Mouse (Mus musculus): ENCODE measurements around the gene Gm15737.

Gene Gm15737

GRCm38 (mm10) chr6:92869089-92869581 is at the start of gene Gm15737:
Gene Gm15737, plus strand, starts transcription at chr6:92869357.
- DNase-seq: no peak

- DNase-seq: no peak
Measured at GRCm38 (mm10) chr6:92821606-92822005, 47.6 kb upstream of the Gm15737 start.

GRCm38 (mm10) chr6:92822006-92822405 is 47.2 kb upstream of the Gm15737 start:
- no peak for DNase-seq

GRCm38 (mm10) chr6:92823991-92824390 is 45.2 kb upstream of the Gm15737 start:
- no peak for DNase-seq

DNA sequence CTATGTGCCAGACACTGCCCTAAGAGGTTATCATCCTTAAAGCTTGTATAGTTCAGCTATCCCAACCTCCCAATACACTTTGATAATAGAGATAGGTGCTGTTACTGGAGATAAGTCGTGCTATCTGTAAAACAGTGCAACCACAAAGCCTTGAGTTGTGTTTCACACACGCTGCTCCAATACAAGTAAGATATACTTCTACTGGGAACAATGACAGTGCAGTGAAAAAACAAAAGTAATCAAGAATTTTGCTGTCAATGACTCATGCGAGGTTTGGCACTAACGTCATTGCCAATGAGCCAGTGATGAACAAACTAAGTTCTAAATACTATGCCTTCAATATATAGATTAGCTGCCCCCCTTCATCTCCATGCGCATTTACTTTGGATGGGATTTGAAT is 42.6 kb upstream of the Gm15737 start:
- no peak for DNase-seq

- DNase-seq: no peak
Measured at GRCm38 (mm10) chr6:92827360-92827759, 41.8 kb upstream of the Gm15737 start.

GRCm38 (mm10) chr6:92829148-92829547 is 40.0 kb upstream of the Gm15737 start:
- DNase-seq: no peak

DNA sequence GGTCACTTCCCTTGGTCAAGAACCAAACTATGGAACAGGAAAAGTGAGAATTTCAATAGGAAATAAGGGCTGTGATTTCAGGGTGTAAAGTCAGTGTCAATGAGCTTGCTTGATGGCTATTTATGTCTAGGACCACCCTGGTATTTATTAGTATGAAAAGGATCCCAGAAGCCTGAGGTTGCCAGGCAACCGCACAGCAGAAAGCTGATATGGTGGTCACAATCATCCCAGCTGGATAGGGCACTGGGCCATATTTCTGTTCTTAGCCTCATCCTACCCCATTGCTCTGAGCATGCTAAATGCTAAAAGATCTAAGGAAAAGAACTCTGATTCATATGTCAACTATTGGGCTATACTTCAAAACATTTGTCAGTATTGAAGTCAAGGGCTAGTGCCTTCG is 38.1 kb upstream of the Gm15737 start:
- DNase-seq: no peak

- no peak for DNase-seq
Measured at GRCm38 (mm10) chr6:92842000-92842399, 27.2 kb upstream of the Gm15737 start.

DNA sequence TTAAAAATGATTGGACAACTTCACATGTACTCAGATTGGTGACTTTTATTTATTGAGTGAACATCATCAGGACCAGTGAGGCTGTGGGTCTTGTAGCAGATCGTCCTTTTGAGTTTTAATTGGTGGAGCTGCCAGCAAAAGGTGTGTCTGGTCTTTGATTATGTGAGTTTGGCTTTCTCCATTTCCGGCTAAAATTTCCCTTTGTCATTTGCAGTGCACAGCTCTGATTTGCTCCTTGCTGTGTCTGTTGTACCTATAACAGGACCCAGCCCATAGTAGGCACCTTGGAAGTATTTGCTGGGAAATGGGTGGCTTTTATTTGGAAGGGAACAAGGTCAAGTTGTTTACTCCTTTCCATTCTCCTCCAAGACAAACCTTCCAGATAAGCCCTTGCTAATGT is 25.7 kb upstream of the Gm15737 start:
- no peak for DNase-seq

DNA sequence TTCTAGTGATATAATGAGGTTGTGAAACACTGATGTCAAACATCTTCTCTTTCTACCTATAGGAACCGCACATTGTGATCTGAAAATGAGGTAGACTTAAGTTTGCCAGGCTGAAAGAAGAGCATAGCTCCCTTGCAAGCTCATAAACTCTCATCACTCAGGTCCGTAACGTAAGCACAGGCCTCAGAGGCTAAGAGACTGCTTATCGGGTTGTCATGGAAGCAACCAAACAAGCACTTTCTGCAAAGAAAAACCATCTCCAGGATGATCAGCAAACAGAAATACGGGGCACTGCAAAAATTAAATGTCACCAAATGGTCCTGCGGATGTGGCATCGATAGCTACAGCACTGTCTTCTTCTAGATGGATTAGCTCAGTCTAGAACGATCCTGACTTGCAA is 23.3 kb upstream of the Gm15737 start:
- DNase-seq: no peak

DNA sequence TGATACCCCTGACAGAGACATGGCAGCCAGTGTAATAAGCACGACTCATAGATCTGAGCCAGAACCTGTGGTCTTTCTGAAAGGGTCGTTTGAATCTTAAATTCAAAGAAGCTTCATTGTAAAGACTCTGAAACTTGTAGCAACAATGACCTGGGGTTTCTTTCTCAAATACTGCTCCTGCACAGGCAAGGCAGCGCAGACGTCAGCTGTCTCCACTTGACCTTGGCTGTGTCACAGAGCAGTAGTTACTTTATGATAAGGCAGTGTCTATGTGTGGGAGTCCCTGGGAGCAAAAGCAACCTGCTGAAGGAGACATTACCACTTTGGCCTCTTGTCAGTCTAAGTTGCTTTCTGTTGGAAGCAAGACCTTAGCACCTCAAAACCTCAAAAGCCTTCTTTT is 22.5 kb upstream of the Gm15737 start:
- no peak for DNase-seq

DNA sequence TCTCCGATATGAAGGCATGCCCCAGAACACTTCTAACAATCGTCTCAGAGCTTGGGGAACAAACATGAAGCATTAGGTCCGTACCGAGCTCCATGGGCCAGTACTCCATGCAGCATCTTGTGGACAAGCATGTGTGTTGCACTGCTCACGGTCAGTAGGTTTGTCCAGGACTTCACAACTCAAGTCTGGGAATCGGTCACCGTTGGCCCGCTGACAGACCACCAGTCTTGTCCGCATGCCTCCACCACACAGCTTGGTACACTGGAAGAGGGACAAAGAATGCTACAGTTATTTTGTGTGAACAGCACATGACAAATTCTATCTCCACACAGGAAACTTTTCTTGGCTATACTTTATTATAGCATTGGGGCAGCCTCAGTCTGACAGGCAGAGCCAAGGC is 19.9 kb upstream of the Gm15737 start:
- DNase-seq: no peak

GRCm38 (mm10) chr6:92850250-92850649 is 18.9 kb upstream of the Gm15737 start:
- DNase-seq: no peak

GRCm38 (mm10) chr6:92854873-92855272 is 14.3 kb upstream of the Gm15737 start:
- DNase-seq: no peak

GRCm38 (mm10) chr6:92857761-92858160 is 11.4 kb upstream of the Gm15737 start:
- DNase-seq: no peak

- no peak for DNase-seq
Measured at GRCm38 (mm10) chr6:92858721-92859510, 10.2 kb upstream of the Gm15737 start.

DNA sequence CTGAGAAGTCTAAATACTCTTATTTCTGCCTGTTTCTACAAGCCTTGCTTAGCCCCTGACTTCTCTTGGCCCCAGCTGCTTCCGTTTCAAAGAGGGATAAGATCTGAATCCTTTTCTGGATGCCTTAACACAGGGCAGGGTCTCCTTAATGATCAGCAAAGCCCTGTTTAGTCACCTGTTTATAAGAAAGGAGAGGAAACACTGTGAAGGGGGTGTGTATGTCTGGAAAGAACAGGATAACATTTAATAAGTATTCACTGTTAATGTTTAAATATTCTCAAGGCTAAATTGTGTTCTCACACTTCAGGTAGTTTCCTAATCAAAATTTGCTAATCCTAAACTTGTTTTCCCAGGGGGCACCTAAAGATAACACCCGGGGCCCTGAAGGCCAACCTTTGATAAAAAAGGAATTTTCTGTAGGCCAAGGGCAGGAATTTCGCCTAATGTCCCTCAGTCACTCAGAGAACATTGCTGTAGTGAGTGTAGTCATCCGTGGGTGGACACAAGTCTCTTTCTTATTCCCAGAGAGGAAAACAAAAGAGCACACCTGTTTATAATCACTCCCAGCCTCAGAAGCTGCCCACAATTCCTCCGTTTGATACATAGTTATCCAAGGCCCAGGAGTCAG is 8.8 kb upstream of the Gm15737 start:
- no peak for DNase-seq

- no peak for DNase-seq
Measured at GRCm38 (mm10) chr6:92862599-92862998, 6.6 kb upstream of the Gm15737 start.

DNA sequence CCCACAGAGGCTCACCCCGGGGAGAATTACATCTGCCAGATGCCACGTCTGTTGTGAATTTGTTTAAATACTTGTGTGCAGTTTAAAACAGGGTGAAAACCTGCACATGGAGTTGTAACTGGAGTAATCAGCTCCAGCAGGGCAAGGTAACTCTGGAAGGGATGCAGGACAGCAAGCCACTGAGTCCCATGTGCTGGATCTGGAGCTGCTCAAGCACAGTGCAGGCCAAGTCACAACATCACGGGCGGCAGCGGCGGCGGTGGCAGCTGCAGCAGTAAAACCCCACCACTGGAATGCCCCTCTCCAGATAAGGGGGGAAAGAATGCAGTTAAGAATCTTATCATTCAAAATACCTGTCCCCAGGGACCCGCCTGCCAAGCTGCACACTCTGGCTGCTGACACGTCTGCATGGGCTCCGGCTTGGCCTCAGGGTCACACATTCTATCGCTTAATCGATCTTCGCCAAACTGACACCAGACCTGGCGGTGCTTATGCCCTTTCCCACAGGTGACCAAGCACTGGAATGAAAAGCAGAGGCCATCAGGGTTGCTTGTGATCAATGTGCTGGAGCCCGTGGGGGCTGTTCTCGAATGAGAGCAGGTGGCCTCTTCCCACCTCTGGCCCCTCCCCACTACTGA is 544 bp downstream of the Gm15737 start:
- DNase-seq: no peak

GRCm38 (mm10) chr6:92871813-92872212 is 2.7 kb downstream of the Gm15737 start:
- DNase-seq: no peak

DNA sequence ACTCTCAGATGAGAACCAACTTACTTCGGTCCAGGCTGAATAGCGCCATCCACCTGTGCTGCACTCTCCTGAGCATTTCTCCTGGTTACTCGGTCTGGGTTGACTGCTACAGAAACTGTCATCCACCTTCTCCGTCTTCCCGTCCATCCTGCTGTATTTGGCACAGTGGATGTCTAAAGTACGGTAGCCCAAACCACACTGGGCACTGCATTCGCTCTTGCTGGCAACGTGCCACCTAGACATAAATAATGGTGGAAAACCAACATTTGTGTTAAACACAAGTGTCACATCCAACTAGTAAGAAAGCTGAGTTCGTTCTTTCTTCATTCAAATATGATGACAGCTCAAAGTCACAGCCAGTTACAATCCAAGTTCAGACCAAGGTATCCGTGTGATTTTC is 3.6 kb downstream of the Gm15737 start:
- no peak for DNase-seq

DNA sequence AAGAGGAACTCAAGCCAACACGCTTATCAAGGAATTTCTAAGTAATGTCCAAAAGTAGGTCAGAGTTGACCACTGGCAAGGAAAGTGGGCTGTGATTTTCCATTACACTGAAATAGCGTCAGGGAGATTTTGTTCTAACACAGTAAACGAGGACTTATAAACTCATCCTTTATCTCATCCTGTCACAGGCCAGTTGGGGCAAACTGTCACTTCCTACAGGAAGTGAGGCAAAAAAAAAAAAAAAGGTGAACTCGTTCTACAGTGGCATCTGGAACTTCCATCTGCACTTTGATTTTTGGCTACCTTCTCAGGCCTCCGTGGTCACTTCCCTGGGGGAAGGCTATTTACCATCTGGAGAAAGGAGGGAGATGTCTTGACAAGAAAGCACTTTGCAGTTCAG is 5.7 kb downstream of the Gm15737 start:
- no peak for DNase-seq

GRCm38 (mm10) chr6:92875340-92875739 is 6.2 kb downstream of the Gm15737 start:
- no peak for DNase-seq
